8 mouse cellular contexts compared by ENCODE assay signal in genomic region chr16:95990462-95991121, GRCm38 (mm10). TPM values are rescaled to one million over a fixed set of nuclear protein-coding genes. Genes with fewer than 3 reads are reported as not detected.
DNase-seq lines count a peak whose midpoint lies in the region; ATAC-seq and TF ChIP-seq lines count a peak whose summit lies in the region.

Psmg1 (minus strand) TSS chr16:95990960.

- peaks cover 46% of the 10 kb centered on the region for H3K36me3 ChIP-seq in embryonic facial prominence, embryonic 14.5 days (ENCODE audit: control insufficient read depth, insufficient read depth, low read length)
- H3K36me3 ChIP-seq in limb, embryonic 14.5 days (ENCODE audit: control insufficient read depth, insufficient read depth, low read length): peaks cover 34% of the 10 kb centered on the region
- H3K36me3 ChIP-seq in midbrain, postnatal 0 days (ENCODE audit: insufficient read depth, low read length): peaks cover 16% of the 10 kb centered on the region

- WGBS in embryonic facial prominence, embryonic 14.5 days: under 1% methylated on average over 29 of the region's 62 CpGs
- under 1% methylated on average over 50 of the region's 62 CpGs for WGBS in limb, embryonic 14.5 days
- under 1% methylated on average over 55 of the region's 62 CpGs for WGBS in midbrain, postnatal 0 days

- no peak; the same call in 1 of the 2 replicates for TF ChIP-seq CTCF in midbrain, postnatal 0 days (IDR thresholded peaks at IDR 0.05)

- peak within 1 kb of the TSS; percentile 82 for H3K4me2 ChIP-seq in embryonic facial prominence, embryonic 14.5 days (ENCODE audit: low read depth, low read length)
- peak within 1 kb of the TSS; percentile 66 for H3K4me2 ChIP-seq in limb, embryonic 14.5 days (replicated peaks; ENCODE audit: low read depth, low read length, severe bottlenecking)
- peak within 1 kb of the TSS; percentile 71 for H3K4me2 ChIP-seq in midbrain, postnatal 0 days (ENCODE audit: low read depth, low read length, poor library complexity, severe bottlenecking)

- DNase-seq in 3T3-L1 (ENCODE audit: low read depth, low spot score): peak; percentile 89
- DNase-seq in adrenal gland, postnatal 4 days (ENCODE audit: low spot score in 2 of 2): peak; percentile 98 to 99
- peak; percentile 97 for DNase-seq in embryonic facial prominence, embryonic 14.5 days (ENCODE audit: low spot score)
- peak; percentile 96 for DNase-seq in heart, adult 8-10 months (ENCODE audit: low spot score)
- peak; percentile 97 for DNase-seq in kidney, adult 9 months
- peak; percentile 97 for DNase-seq in limb, embryonic 14.5 days (ENCODE audit: low spot score)
- peak; percentile 97 for DNase-seq in midbrain, postnatal 0 days (ENCODE audit: low spot score)
- DNase-seq in spleen, postnatal 14 days (ENCODE audit: low spot score in 2 of 2): peak; percentile 97 to 99

- TF ChIP-seq POLR2A in limb, embryonic 14.5 days (IDR thresholded peaks at IDR 0.05; ENCODE audit: borderline replicate concordance, extremely low read depth, insufficient read depth, insufficient read length): 0 out of 2 replicates have a peak, but pooled peaks have one; percentile 67

- peak; percentile 93 for ATAC-seq in embryonic facial prominence, embryonic 14.5 days (ENCODE audit: low read depth)
- peak; percentile 92 for ATAC-seq in limb, embryonic 14.5 days (ENCODE audit: low FRiP score, low read depth)
- ATAC-seq in midbrain, postnatal 0 days (ENCODE audit: low FRiP score): peak; percentile 94

- H3K27me3 ChIP-seq in embryonic facial prominence, embryonic 14.5 days (replicated peaks; ENCODE audit: control insufficient read depth, insufficient read depth, low read length): no peaks in the 10 kb centered on the region
- H3K27me3 ChIP-seq in limb, embryonic 14.5 days (ENCODE audit: control insufficient read depth, insufficient read depth, low read length): no peaks in the 10 kb centered on the region
- H3K27me3 ChIP-seq in midbrain, postnatal 0 days (ENCODE audit: insufficient read depth, low read length): no peaks in the 10 kb centered on the region

- peak within 1 kb of the TSS; percentile 88 for H3K9ac ChIP-seq in embryonic facial prominence, embryonic 14.5 days (ENCODE audit: low read depth, low read length)
- peak within 1 kb of the TSS; percentile 75 for H3K9ac ChIP-seq in limb, embryonic 14.5 days (ENCODE audit: low read depth, low read length, severe bottlenecking)
- peak within 1 kb of the TSS; percentile 74 for H3K9ac ChIP-seq in midbrain, postnatal 0 days (replicated peaks; ENCODE audit: low read length, poor library complexity, severe bottlenecking)

- 0 out of 2 replicates have a peak, but pooled peaks cover 7% of the 10 kb centered on the region for H3K4me1 ChIP-seq in embryonic facial prominence, embryonic 14.5 days (ENCODE audit: control insufficient read depth, insufficient read depth, low read length)
- peaks cover 7% of the 10 kb centered on the region for H3K4me1 ChIP-seq in limb, embryonic 14.5 days (ENCODE audit: control insufficient read depth, insufficient read depth, low read length)
- H3K4me1 ChIP-seq in midbrain, postnatal 0 days (ENCODE audit: insufficient read depth, low read length): no peaks in the 10 kb centered on the region

- H3K4me3 ChIP-seq in embryonic facial prominence, embryonic 14.5 days (ENCODE audit: low read depth, low read length): peak within 1 kb of the TSS; percentile 84
- H3K4me3 ChIP-seq in limb, embryonic 14.5 days (replicated peaks; ENCODE audit: low read length): peak within 1 kb of the TSS; percentile 79
- peak within 1 kb of the TSS; percentile 74 for H3K4me3 ChIP-seq in midbrain, postnatal 0 days (ENCODE audit: low read depth, low read length)

- no peaks in the 10 kb centered on the region for H3K9me3 ChIP-seq in embryonic facial prominence, embryonic 14.5 days (ENCODE audit: control insufficient read depth, low read length)
- no peaks in the 10 kb centered on the region for H3K9me3 ChIP-seq in limb, embryonic 14.5 days (ENCODE audit: control insufficient read depth, low read length)
- no peaks in the 10 kb centered on the region for H3K9me3 ChIP-seq in midbrain, postnatal 0 days (ENCODE audit: low read length)

- peak within 1 kb of the TSS; percentile 94 for H3K27ac ChIP-seq in embryonic facial prominence, embryonic 14.5 days (replicated peaks; ENCODE audit: low read depth, low read length)
- peak within 1 kb of the TSS; percentile 88 for H3K27ac ChIP-seq in limb, embryonic 14.5 days (replicated peaks; ENCODE audit: low read depth, low read length)
- H3K27ac ChIP-seq in midbrain, postnatal 0 days (ENCODE audit: low read depth, low read length): peak within 1 kb of the TSS; percentile 84

RNA-seq across cellular contexts. Expression of gene Psmg1, which starts in this region (rescaled TPM):
- total RNA-seq in adrenal gland, postnatal 4 days (2021): 10 to 100 TPM; 37.9 to 40.5 TPM
- 79.2 and 79.3 TPM in 2 replicates for polyA plus RNA-seq in embryonic facial prominence, embryonic 14.5 days (2014; fragmentation: Nextera tagmentation; extraction: Ambion mirVana)
- 10 to 100 TPM; 23.4 to 27.1 (median 25.1) TPM for total RNA-seq in heart, adult 8-10 months (2022)
- 63.2 and 70.6 TPM in 2 replicates for polyA plus RNA-seq in limb, embryonic 14.5 days (2012; rRNA removed)
- 84.5 and 88.5 TPM in 2 replicates for polyA plus RNA-seq in limb, embryonic 14.5 days (2014; fragmentation: Nextera tagmentation; extraction: Ambion mirVana)
- total RNA-seq in midbrain, postnatal 0 days (2014; rRNA removed): 25.4 and 27.3 TPM in 2 replicates
- polyA plus RNA-seq in midbrain, postnatal 0 days (2015; fragmentation: Nextera tagmentation; extraction: Ambion mirVana): 50.9 and 53.7 TPM in 2 replicates

Comparison
In these comparisons a context has a peak if more than half of its experiments do, and no peak if none do; other contexts are left out.
1. Peak in every context shown above with its lines: DNase-seq, ATAC-seq, H3K4me3 ChIP-seq and H3K27ac ChIP-seq.